In genomic region chr7:43671809-43672580, GRCm38 (mm10) we compare ENCODE assay signal across 8 mouse cellular contexts. TPM values are rescaled to one million over a fixed set of nuclear protein-coding genes. Genes with fewer than 3 reads are reported as not detected.
DNase-seq lines count a peak whose midpoint lies in the region; ATAC-seq and TF ChIP-seq lines count a peak whose summit lies in the region.

Gene Ctu1 (plus strand): TSS chr7:43672016.

- under 1% methylated on average over 26 of the region's 26 CpGs for WGBS in heart, embryonic 12.5 days
- under 1% methylated on average over 26 of the region's 26 CpGs for WGBS in kidney, postnatal 0 days
- under 1% methylated on average over 26 of the region's 26 CpGs for WGBS in liver, embryonic 11.5 days
- under 1% methylated on average over 26 of the region's 26 CpGs for WGBS in stomach, embryonic 14.5 days

- H3K9ac ChIP-seq in heart, embryonic 12.5 days = peak within 1 kb of the TSS; percentile 75
- H3K9ac ChIP-seq in kidney, postnatal 0 days (ENCODE audit: low read depth, low read length) = peak within 1 kb of the TSS; percentile 60
- peak within 1 kb of the TSS; percentile 87 for H3K9ac ChIP-seq in liver, embryonic 11.5 days (ENCODE audit: low read depth, low read length)
- peak within 1 kb of the TSS; percentile 72 for H3K9ac ChIP-seq in stomach, embryonic 14.5 days (replicated peaks; ENCODE audit: low read depth, low read length)

- peak; percentile 90 for DNase-seq in CD4-positive helper T cell, adult 2 months (ENCODE audit: low read depth, low spot score)
- peak; percentile 91 for DNase-seq in brain, embryonic 18.5 days (ENCODE audit: low read depth, low spot score)
- DNase-seq in kidney, postnatal 0 days (ENCODE audit: low spot score) = peak; percentile 99
- peak; percentile 76 for DNase-seq in liver, embryonic 11.5 days (ENCODE audit: low spot score)
- peak; percentile 91 for DNase-seq in naive thymus-derived CD4-positive, alpha-beta T cell, adult 2 months (ENCODE audit: low read depth)

- no peak for TF ChIP-seq CTCF in kidney, postnatal 0 days (IDR thresholded peaks at IDR 0.05; ENCODE audit: low read depth)

- H3K4me2 ChIP-seq in heart, embryonic 12.5 days = peak within 1 kb of the TSS; percentile 77
- peak within 1 kb of the TSS; percentile 59 for H3K4me2 ChIP-seq in kidney, postnatal 0 days (ENCODE audit: low read length)
- H3K4me2 ChIP-seq in liver, embryonic 11.5 days = peak within 1 kb of the TSS; percentile 73
- H3K4me2 ChIP-seq in stomach, embryonic 14.5 days (replicated peaks; ENCODE audit: low read depth, low read length) = peak within 1 kb of the TSS; percentile 72

- no peaks in the 10 kb centered on the region for H3K27me3 ChIP-seq in heart, embryonic 12.5 days (replicated peaks)
- no peaks in the 10 kb centered on the region for H3K27me3 ChIP-seq in kidney, postnatal 0 days (ENCODE audit: insufficient read depth, low read length)
- no peaks in the 10 kb centered on the region for H3K27me3 ChIP-seq in liver, embryonic 11.5 days (replicated peaks; ENCODE audit: control insufficient read depth, insufficient read depth, low read length)
- no peaks in the 10 kb centered on the region for H3K27me3 ChIP-seq in stomach, embryonic 14.5 days (ENCODE audit: control insufficient read depth, insufficient read depth, low read length)

- 0 out of 2 replicates have a peak, but pooled peaks cover 3% of the 10 kb centered on the region for H3K9me3 ChIP-seq in heart, embryonic 12.5 days (replicated peaks)
- no peaks in the 10 kb centered on the region for H3K9me3 ChIP-seq in kidney, postnatal 0 days (replicated peaks; ENCODE audit: low read length)
- no peaks in the 10 kb centered on the region for H3K9me3 ChIP-seq in liver, embryonic 11.5 days (ENCODE audit: control insufficient read depth, low read length)
- H3K9me3 ChIP-seq in stomach, embryonic 14.5 days (ENCODE audit: control insufficient read depth, low read depth, low read length) = no peaks in the 10 kb centered on the region

- H3K36me3 ChIP-seq in heart, embryonic 12.5 days = peaks cover 26% of the 10 kb centered on the region
- peaks cover 17% of the 10 kb centered on the region for H3K36me3 ChIP-seq in kidney, postnatal 0 days (ENCODE audit: insufficient read depth, low read length)
- peaks cover 23% of the 10 kb centered on the region for H3K36me3 ChIP-seq in liver, embryonic 11.5 days (ENCODE audit: control insufficient read depth, insufficient read depth, low read length)
- peaks cover 21% of the 10 kb centered on the region for H3K36me3 ChIP-seq in stomach, embryonic 14.5 days (ENCODE audit: control insufficient read depth, insufficient read depth, low read length)

- H3K4me1 ChIP-seq in heart, embryonic 12.5 days (replicated peaks) = peaks cover 8% of the 10 kb centered on the region
- H3K4me1 ChIP-seq in kidney, postnatal 0 days (replicated peaks; ENCODE audit: insufficient read depth, low read length) = 0 out of 2 replicates have a peak, but pooled peaks cover 6% of the 10 kb centered on the region
- peaks cover 9% of the 10 kb centered on the region for H3K4me1 ChIP-seq in liver, embryonic 11.5 days (replicated peaks; ENCODE audit: control insufficient read depth, insufficient read depth, low read length)
- H3K4me1 ChIP-seq in stomach, embryonic 14.5 days (ENCODE audit: control insufficient read depth, insufficient read depth, low read length) = peaks cover 8% of the 10 kb centered on the region; the same call in 1 of the 2 replicates

- peak; percentile 71 for ATAC-seq in erythroid progenitor cell, adult 5-6 weeks (replicated peaks; ENCODE audit: low FRiP score, poor library complexity, severe bottlenecking)
- peak; percentile 93 for ATAC-seq in heart, embryonic 12.5 days (ENCODE audit: insufficient number of reproducible peaks, low FRiP score)
- ATAC-seq in kidney, postnatal 0 days (replicated peaks; ENCODE audit: low FRiP score, low read depth) = peak; percentile 94
- peak; percentile 92 for ATAC-seq in liver, embryonic 11.5 days (replicated peaks; ENCODE audit: low FRiP score)
- ATAC-seq in stomach, embryonic 14.5 days (ENCODE audit: insufficient number of reproducible peaks, insufficient read depth, low FRiP score, low read depth) = peak; percentile 95

- peak within 1 kb of the TSS; percentile 65 for H3K4me3 ChIP-seq in heart, embryonic 12.5 days
- H3K4me3 ChIP-seq in kidney, postnatal 0 days (replicated peaks; ENCODE audit: low read depth, low read length) = peak within 1 kb of the TSS; percentile 59
- peak within 1 kb of the TSS; percentile 80 for H3K4me3 ChIP-seq in liver, embryonic 11.5 days (ENCODE audit: low read depth, low read length)
- peak within 1 kb of the TSS; percentile 80 for H3K4me3 ChIP-seq in stomach, embryonic 14.5 days (ENCODE audit: low read depth, low read length)

- no peak within 1 kb of the TSS for H3K27ac ChIP-seq in heart, embryonic 12.5 days (ENCODE audit: poor library complexity, severe bottlenecking)
- H3K27ac ChIP-seq in kidney, postnatal 0 days = peak within 1 kb of the TSS; percentile 60; the same call in 1 of the 2 replicates
- H3K27ac ChIP-seq in liver, embryonic 11.5 days (ENCODE audit: low read depth, low read length) = no peak within 1 kb of the TSS
- peak within 1 kb of the TSS; percentile 71; the same call in 1 of the 2 replicates for H3K27ac ChIP-seq in stomach, embryonic 14.5 days (ENCODE audit: low read length)

RNA-seq across cellular contexts. Expression of gene Ctu1, which starts in this region (rescaled TPM):
- 2.1 and 3.2 TPM in 2 replicates for total RNA-seq in erythroid progenitor cell, adult 5-6 weeks (2015; ENCODE audit: low replicate concordance)
- 0.51 TPM in 1 of 2 replicates, not detected in the other for total RNA-seq in erythroid progenitor cell, adult 5-6 weeks (2017; ENCODE audit: low replicate concordance)
- polyA plus RNA-seq in heart, embryonic 12.5 days (2016; fragmentation: Nextera tagmentation; extraction: Ambion mirVana) = 7.0 TPM in 2 replicates
- polyA plus RNA-seq in kidney, postnatal 0 days (2015; fragmentation: Nextera tagmentation; extraction: Ambion mirVana) = 12.5 and 13.5 TPM in 2 replicates
- polyA plus RNA-seq in liver, embryonic 11.5 days (2014; fragmentation: Nextera tagmentation; extraction: Ambion mirVana) = 7.5 and 8.7 TPM in 2 replicates
- polyA plus RNA-seq in stomach, embryonic 14.5 days (2014; fragmentation: Nextera tagmentation; extraction: Ambion mirVana) = 11.0 TPM in 2 replicates

Comparison
In these comparisons a context has a peak if more than half of its experiments do, and no peak if none do; other contexts are left out.
1. H3K27ac ChIP-seq: peak in kidney, postnatal 0 days (single experiment) and stomach, embryonic 14.5 days (single experiment); none in heart, embryonic 12.5 days (single experiment) and liver, embryonic 11.5 days (single experiment).
2. Peak in every context shown above with its lines, with median percentiles within 50 percentile points of each other: DNase-seq, ATAC-seq, H3K4me2 ChIP-seq, H3K4me3 ChIP-seq and H3K9ac ChIP-seq.